Mouse (Mus musculus): ENCODE measurements at regions not wholly inside any gene's neighbourhood (a gene's known extent, or its start where the extent isn't known, plus 50 kb on each side); places are given as distances from the start of the nearest gene placed in this dataset.

DNA sequence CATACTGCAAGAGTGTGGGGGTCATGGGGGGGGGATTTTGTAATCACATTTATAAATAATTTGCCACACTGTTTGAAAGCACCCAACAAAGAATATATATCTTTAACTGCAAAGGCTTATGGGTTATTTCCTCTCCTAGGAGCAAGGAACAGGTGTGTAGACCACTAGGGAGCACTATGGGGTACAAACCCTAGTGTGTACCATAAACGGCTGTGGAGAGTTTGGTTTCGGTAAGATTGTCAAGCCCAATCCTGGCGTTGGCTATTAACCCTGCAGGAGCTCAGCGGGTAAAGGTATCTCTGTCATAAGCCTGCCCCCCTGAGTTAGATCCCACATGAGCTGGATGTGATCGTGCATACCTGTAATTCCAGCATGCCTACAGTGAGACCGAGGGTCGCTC lies 71.0 kb upstream of the Nt5e start:
- CTCF ChIA-PET, result interaction anchor here in 2 of 4 experiments (0.6 to 0.7 kb wide), 4 partner anchors 13 to 272 kb away, joined by 3 to 13 read pairs (median 4); no protein-coding TSS in a partner anchor
- POLR2A ChIA-PET, result interaction anchor here in 1 of 4 experiments (0.6 to 1.2 kb wide), 2 partner anchors 8 to 72 kb away, joined by 3 read pairs; no protein-coding TSS in a partner anchor

DNA sequence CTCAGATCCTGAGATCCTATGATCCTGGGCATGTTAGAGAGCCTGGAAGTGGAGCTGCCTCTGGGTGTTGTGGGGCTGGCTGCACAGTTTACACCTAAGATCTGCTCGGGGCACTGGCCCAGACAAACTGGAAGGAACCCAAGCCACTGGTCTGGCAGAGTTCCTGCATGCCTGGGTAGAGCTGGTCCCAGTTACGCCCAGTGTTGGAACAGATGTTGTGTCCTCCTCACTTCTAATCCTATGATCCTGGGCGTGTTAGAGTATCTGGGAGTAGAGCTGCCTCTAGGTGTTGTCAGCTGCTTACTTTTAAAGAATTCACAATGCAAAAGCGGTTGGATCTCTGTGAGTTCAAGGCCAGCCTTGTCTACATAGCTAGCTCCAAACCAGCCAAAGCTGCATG lies 67.4 kb upstream of the Nt5e start:
- ChIA-PET POLR2A (interaction anchor here in 1 of 4 experiments (0.9 to 2.1 kb wide), 4 partner anchors 10 to 132 kb away, joined by 3 to 8 read pairs (median 4); no protein-coding TSS in a partner anchor), CTCF (interaction anchor here in 1 of 4 experiments (1.2 kb wide), 1 partner anchor 18 kb away, joined by 3 read pairs; no protein-coding TSS in a partner anchor)

DNA sequence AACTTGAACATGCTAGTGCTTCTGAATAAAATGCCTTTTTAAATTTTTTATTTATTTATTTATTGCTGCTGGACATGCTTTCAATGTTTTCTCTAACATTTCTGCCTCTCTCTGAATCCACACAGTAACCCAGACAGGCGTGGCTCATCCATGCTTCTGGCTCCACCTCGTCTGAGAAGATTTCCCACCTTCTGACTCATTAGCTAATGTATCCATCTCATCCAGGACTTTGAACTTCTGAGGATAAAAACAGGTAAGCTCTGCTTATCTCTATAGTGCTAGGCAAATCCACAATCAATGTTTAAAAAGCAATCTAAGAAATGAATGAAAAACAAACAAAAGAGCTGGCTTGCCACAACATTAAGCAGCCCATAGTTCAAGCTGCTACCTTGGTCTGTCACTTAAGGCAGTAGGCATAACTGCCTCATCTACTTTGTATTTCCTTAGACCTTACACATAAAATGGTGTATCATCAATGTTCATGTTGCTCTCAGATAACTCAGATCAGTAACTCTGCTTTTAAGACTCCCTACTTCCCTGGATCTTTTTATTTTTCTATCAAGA lies 66.8 kb upstream of the Nt5e start:
- POLR2A ChIA-PET, result interaction anchor here in 1 of 4 experiments (0.9 to 2.1 kb wide), 5 partner anchors 10 to 223 kb away, joined by 3 to 8 read pairs (median 4); no protein-coding TSS in a partner anchor
- CTCF ChIA-PET, result interaction anchor here in 1 of 4 experiments (1.2 kb wide), 1 partner anchor 19 kb away, joined by 3 read pairs; no protein-coding TSS in a partner anchor

DNA sequence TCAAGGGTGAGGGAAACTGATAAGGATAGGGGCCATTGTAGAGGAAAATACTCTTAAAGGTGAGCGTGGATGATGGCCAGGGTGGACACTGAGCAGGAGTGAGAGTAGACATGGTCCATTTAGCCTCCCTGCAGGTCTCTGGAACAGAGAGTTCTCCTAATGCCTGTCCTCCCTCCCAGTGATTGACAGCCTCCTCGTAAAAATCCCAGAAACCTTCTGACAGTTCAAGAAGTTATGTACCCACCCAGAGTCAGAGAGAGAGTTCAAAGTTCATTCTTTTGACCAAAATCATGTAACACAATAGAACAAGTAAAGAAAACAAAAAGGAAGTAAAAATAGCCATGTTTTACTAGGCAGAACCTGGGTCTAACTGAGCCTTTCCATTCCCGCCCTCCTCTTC lies 64.5 kb upstream of the Nt5e start:
- ChIA-PET CTCF (no interaction called here), POLR2A (interaction anchor here in 1 of 4 experiments (1.6 kb wide), 1 partner anchor 177 kb away, joined by 3 read pairs; no protein-coding TSS in a partner anchor)

DNA sequence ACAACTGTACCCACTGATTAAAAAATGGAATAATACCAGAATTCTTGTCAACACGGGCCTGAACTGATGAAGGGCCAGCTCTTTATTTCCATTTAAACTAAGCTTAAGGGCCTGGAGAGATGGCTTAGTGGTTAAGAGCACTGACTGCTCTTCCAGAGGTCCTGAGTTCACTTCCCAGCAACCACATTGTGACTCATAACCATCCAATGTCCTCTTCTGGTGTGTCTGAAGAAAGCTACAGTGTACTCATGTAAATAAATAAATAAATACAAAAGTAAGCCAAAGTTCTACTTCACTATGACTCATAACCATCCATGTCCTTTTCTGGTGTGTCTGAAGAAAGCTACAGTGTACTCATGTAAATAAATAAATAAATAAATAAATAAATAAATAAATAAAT lies 60.7 kb upstream of the Nt5e start:
- CTCF ChIA-PET, result interaction anchor here in 1 of 4 experiments (0.6 kb wide), 1 partner anchor 45 kb away, joined by 7 read pairs; no protein-coding TSS in a partner anchor
- POLR2A ChIA-PET, result interaction anchor here in 1 of 4 experiments (0.7 kb wide), 1 partner anchor 21 kb away, joined by 3 read pairs; no protein-coding TSS in a partner anchor

DNA sequence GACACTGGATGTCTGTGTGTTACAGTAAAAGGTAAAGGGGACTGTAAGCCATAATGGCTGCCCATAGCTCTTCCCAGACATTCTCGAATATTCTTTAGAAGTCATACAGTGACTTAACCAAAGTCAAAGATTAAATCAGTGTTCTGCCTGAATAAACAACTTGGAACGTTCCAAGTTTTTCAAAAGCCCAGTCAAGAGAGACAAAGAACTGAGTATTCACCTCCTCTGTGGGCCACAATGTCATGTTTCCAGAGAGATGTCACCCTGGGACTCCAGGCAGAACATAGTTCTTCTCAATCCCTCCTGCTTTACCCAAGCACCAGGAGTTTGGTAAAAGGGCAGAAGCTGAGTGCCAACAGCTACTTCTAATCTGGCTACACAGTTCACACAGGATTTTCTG lies 58.2 kb upstream of the Nt5e start:
- CTCF ChIA-PET, result no interaction called here
- POLR2A ChIA-PET, result interaction anchor here in 1 of 4 experiments (2.2 kb wide), 1 partner anchor 60 kb away, joined by 10 read pairs; no protein-coding TSS in a partner anchor

DNA sequence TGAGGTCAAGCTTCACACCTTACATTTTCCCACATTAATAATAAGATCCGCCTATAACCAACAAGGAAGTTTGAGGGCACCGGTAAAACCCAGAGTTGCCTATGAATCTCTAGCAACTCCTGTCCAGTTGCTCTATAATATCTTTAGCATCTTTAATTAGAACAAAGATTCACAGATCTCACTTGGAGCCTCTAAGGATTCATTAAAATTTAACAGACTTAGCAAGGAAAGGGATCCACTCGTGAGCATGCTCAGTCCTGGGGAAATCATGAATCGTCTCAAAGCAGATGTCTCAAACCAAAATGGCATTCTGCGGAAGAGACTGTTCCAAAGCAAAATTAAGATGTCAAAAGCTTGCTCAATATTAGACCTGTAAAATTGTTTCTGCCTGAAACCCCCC lies 57.8 kb upstream of the Nt5e start:
- ChIA-PET POLR2A (interaction anchor here in 1 of 4 experiments (0.6 to 2.2 kb wide), 3 partner anchors 10 to 133 kb away, joined by 3 to 10 read pairs (median 3); no protein-coding TSS in a partner anchor), CTCF (no interaction called here)

DNA sequence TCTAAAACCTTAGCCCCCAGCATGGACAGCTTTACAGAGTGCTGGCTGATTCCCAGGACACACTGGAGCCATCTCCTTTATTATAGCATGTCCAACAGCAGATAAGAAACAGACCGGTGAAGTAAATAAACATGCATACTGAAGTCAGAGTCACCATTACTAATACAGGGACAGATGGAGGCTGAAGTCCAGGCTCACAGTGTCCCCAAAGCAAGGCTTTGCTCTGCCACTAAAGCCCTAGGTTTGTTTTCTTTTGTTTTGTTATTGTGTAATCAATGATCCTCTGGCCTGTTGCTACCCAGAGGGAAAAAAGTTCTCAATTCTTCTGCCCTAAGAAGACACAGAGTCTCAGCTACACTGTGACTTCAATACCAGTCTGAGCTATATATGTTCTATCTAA lies 56.2 kb upstream of the Nt5e start:
- POLR2A ChIA-PET, result no interaction called here

DNA sequence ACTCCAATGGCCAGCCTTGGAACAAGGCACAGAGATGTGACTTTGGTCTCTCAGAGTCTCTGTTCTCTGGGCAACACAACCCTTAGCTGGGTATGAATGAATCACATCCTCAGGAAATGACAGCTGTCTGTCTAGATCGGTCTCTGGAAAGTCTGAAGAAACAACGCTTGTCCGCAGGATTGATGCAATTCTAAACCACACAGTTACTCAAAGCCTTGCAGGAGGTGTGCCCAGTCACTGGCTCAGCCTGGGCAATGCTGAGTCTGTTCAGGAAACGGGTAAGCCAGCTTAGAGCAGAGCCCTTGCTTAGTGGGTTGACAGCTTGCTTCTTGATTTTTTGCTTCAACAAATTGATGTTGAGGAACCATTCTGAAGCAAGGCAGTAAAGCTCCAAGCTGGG lies 53.7 kb upstream of the Nt5e start:
- ChIA-PET CTCF (no interaction called here), POLR2A (interaction anchor here in 1 of 4 experiments (1.6 kb wide), 1 partner anchor 209 kb away, joined by 5 read pairs; no protein-coding TSS in a partner anchor)

More for the DNA sequence above, 56.2 kb upstream of the Nt5e start:
- CTCF ChIA-PET, result no interaction called here

DNA sequence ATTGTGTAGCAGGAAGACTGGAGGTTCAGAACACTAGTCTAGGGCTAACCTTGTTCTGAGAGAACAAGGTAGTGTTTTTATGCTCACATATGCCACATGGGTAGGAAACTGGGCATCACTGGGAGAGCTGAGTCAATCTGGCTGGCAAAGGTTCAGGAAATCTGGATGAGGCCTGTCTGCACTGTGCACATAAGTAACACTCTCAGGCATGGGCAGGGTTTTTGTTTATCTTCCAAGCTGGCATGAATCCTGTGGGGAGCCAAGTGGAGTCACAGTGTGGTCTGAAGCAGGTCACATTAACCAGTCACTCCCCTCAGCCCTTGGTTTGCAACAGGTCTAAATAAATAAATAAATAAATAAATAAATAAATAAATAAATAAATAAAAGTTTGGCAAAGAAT lies 53.0 kb upstream of the Nt5e start:
- ChIA-PET CTCF (interaction anchor here in 1 of 4 experiments (0.6 kb wide), 1 partner anchor 431 kb away, joined by 6 read pairs; no protein-coding TSS in a partner anchor), POLR2A (interaction anchor here in 1 of 4 experiments (1.6 kb wide), 1 partner anchor 208 kb away, joined by 5 read pairs; no protein-coding TSS in a partner anchor)

DNA sequence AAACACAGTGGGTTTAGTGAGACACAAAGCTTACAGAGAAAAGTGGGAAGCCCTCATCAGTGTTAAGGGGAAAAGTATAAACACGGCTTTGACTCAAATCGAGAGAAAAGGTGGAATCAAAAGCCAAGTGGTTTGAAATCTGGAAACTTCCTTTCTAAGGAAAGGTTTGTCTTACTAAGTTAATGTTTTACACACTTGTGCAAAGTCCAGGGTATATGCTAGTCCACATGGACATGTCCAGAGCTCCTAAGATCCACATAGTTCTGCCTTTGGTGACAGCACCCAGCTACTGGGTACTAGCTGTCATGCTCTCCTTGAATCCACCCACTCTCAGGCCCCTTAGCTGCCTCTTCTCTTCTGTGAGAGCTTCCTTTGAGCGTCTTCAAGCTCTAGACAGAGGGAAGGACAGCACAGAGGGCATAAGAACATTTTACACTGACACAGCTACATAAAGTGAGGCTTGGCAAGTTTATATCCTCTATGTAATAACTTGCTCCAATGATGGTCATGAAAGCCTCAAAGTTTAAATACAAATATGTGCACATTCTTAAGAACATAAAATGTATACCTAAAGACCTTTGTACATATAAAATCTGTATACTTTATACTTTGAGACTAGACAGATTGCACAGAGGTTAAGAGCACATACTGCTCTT lies 52.2 kb upstream of the Nt5e start:
- ChIA-PET POLR2A (no interaction called here), CTCF (no interaction called here)

DNA sequence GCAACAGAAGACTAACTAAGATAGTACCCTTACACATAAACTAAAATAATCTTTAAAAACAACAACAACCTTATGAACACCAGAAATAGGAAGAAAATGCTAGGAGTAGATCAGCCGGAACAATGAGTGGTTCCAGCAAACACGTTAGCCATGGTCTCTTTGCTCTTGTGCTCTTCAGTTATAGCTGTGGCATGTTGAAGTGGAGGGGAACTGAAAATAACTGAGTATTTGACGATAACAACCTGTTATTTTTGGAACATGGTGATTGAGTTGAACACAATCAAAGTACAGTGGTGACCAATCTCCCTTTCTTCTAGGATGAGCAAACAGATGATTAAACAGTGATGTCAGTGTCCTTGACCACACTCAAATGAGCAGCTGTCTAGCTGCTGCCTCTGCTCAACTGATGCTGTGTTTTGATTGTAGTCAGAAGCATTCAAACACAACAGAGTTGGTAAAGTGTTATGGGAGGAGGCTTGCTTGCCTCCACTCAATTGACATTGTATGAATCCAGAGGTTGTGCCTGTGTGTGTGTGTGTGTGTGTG lies 50.9 kb upstream of the Nt5e start:
- ChIA-PET CTCF (no interaction called here), POLR2A (no interaction called here)

DNA sequence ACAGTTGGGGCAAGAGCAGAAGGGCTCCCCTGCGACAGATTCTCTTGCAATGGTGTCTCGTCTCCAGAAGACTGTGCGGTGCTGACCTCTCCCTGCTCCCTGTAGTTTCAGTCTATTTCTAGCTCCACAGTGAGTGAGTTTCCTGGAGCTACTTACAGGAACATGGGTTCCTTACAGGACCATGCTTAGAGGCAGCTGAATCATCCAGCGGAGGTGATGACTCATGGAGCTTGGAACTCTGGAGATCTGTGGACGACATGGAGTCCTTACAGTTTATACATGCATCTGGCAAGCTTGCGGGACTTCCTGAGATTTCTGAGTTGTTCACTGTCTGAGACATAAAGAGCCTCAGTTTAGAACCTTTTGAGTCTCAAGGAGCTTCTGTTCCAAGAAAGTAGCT lies 50.0 kb upstream of the Nt5e start:
- POLR2A ChIA-PET, result no interaction called here

More for the DNA sequence above, 50.0 kb upstream of the Nt5e start:
- CTCF ChIA-PET, result no interaction called here
